ENCODE assay signal across 19 mouse cellular contexts in genomic region chr10:86196414-86197025, GRCm38 (mm10).
A peak's percentile ranks its signal among the peaks of the same experiment; 100 is the strongest.
DNase-seq lines count a peak whose midpoint lies in the region; ATAC-seq lines count a peak whose summit lies in the region.
"Had no signal": no experiment of that assay in that cellular context is flagged by ENCODE, and none has a peak within 500 bp of the region (broad histone marks: within the 10 kb centered on the region; RNA-seq: fewer than 3 reads in every experiment).

No protein-coding gene starts in this region.

- no peaks in the 10 kb centered on the region for H3K27me3 ChIP-seq in forebrain, embryonic 15.5 days
- H3K27me3 ChIP-seq: embryonic facial prominence, embryonic 12.5 days; forebrain, embryonic 13.5 days had no signal

- WGBS in forebrain, embryonic 15.5 days = 81% methylated on average over 3 of the region's 3 CpGs

- peak; percentile 79 for DNase-seq in heart, adult 11 months
- DNase-seq in heart, adult 8-10 months (ENCODE audit: low spot score) = no peak
- peak; percentile 31 to 45 for DNase-seq in lung, adult 18-20 months
- no peak for DNase-seq in lung, postnatal 10 days
- peak; percentile 36 for DNase-seq in lung, postnatal 25 days (ENCODE audit: low spot score)
- DNase-seq in lung, postnatal 4 days = no peak
- DNase-seq: adrenal gland, adult 8-10 months; adrenal gland, postnatal 14 days; adrenal gland, postnatal 36 days; cerebellum, adult 18-20 months; cerebellum, adult 8-10 months; cerebellum, adult 9-11 months; cerebellum, postnatal 25 days had no signal

- no peaks in the 10 kb centered on the region for H3K36me3 ChIP-seq in forebrain, embryonic 15.5 days
- H3K36me3 ChIP-seq: embryonic facial prominence, embryonic 10.5 days; embryonic facial prominence, embryonic 12.5 days had no signal

- no peak overlapping the region for H3K4me3 ChIP-seq in forebrain, embryonic 15.5 days
- H3K4me3 ChIP-seq: embryonic facial prominence, embryonic 10.5 days; embryonic facial prominence, embryonic 12.5 days; forebrain, embryonic 13.5 days had no signal

- no peak overlapping the region for H3K4me2 ChIP-seq in forebrain, embryonic 15.5 days (replicated peaks)
- H3K4me2 ChIP-seq: embryonic facial prominence, embryonic 12.5 days; forebrain, embryonic 13.5 days had no signal

- H3K4me1 ChIP-seq in forebrain, embryonic 15.5 days = no peaks in the 10 kb centered on the region
- H3K4me1 ChIP-seq: forebrain, embryonic 13.5 days had no signal

- no peak overlapping the region for H3K27ac ChIP-seq in forebrain, embryonic 15.5 days (replicated peaks)
- H3K27ac ChIP-seq: embryonic facial prominence, embryonic 10.5 days; embryonic facial prominence, embryonic 12.5 days; forebrain, embryonic 13.5 days had no signal

- no peak overlapping the region for H3K9ac ChIP-seq in forebrain, embryonic 15.5 days (replicated peaks)
- H3K9ac ChIP-seq: embryonic facial prominence, embryonic 12.5 days; forebrain, embryonic 13.5 days had no signal

- H3K9me3 ChIP-seq in forebrain, embryonic 15.5 days = no peaks in the 10 kb centered on the region
- H3K9me3 ChIP-seq: embryonic facial prominence, embryonic 10.5 days; embryonic facial prominence, embryonic 12.5 days; forebrain, embryonic 13.5 days had no signal

- ATAC-seq in forebrain, embryonic 15.5 days (replicated peaks) = no peak
- ATAC-seq: activated CD4-positive, CD25-positive, alpha-beta regulatory T cell, adult 4 months; forebrain, embryonic 13.5 days; forebrain, embryonic 16.5 days had no signal

Comparison
In these comparisons a context has a peak if more than half of its experiments do, and no peak if none do; other contexts are left out.
1. DNase-seq: peak in heart, adult 11 months (single experiment), lung, adult 18-20 months (2 of 2) and lung, postnatal 25 days (single experiment); none in heart, adult 8-10 months (single experiment), lung, postnatal 10 days (single experiment) and lung, postnatal 4 days (0 of 2).